Mouse (Mus musculus): ENCODE data around the gene Srpk2.

GRCm38 (mm10) chr5:23683431-23683830 lies 986 bp downstream of the Srpk2 start:
- TF ChIP-seq CHD1 (IDR thresholded peaks at IDR 0.05; ENCODE audit: low read depth, low read length), result no peak
- no peak for TF ChIP-seq HCFC1 (IDR thresholded peaks at IDR 0.05; ENCODE audit: low read depth, low read length)
- no peak for TF ChIP-seq USF1 (IDR thresholded peaks at IDR 0.05; ENCODE audit: low read depth, low read length)
- no peak for TF ChIP-seq USF2 (IDR thresholded peaks at IDR 0.05; ENCODE audit: borderline replicate concordance in 1 of 2, insufficient read depth in 1 of 2, low read depth in 1 of 2, low read length in 2 of 2)
- no peak for TF ChIP-seq MYC (IDR thresholded peaks at IDR 0.05; ENCODE audit: low read depth, low read length)
- no peak for TF ChIP-seq POLR2AphosphoS2 (IDR thresholded peaks at IDR 0.05; ENCODE audit: low read length)
